Mouse (Mus musculus): ENCODE measurements around the gene Esrrg.

Esrrg gene

DNA sequence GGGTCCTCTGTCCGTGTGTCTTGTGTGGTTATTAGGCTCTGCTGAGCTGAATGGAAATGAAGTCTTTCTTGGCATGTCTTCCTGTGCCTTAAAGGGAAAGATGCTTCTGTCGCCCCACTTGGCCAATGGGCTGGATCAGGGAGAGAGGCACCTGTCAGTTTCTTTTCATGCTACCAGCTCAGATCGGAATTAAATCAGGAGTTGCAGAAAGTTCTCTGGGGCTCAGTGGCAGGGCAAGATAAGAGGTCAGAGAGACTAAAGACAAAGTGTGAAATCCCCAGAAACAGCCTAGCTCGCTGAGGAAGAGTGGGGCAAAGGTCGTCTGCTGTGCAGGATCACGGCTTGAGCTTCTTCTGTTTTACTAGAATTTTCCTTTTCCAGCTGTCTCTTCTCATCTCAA lies 97.5 kb downstream of the Esrrg start:
- DNase-seq (ENCODE audit: inconsistent ontology term): no peak

DNA sequence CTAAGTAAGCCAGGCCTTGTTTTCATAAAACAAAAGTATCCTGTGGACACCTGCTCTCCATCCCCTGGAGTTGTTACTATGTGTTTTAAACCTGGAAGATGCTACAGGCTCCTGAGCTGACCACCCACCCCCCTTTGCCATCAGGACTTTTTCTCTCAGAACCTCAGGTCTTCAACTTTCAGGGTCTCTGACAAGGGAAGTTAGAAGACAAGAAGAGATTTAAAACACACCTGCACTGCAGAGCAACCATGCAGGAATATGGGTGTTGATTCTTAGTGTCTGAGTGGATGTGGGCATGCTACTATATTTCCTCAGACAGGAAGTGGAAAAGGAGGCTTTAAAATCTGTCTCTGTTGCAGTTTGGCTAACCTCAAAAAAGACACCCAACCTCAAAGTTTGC lies 98.6 kb downstream of the Esrrg start:
- DNase-seq (ENCODE audit: inconsistent ontology term): no peak

DNA sequence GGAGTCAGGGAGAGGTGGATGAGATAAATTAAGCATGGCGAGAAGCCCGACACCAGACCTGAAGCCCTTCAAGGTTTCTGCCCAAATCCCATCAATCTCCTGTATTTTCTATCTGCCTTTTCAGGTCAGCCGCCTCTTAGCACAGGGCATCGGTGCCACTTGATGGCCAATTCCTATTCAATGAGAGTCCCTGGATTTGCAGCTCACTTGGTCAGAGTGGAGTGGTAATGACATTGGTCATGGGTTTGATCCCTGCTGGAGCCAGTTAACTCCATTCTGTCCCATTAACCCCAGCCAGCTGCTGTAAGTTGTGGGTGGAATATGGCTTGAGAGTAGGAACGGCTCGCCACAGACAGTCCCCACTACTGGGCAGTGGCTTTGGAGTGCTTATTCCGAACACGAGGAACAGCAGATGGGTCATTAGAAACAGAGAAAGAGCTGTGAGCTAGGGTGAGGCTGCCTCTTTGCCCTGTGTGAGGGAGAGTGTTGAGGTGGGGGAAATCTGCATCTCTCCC lies 101.9 kb downstream of the Esrrg start:
- no peak for DNase-seq (ENCODE audit: inconsistent ontology term)

DNA sequence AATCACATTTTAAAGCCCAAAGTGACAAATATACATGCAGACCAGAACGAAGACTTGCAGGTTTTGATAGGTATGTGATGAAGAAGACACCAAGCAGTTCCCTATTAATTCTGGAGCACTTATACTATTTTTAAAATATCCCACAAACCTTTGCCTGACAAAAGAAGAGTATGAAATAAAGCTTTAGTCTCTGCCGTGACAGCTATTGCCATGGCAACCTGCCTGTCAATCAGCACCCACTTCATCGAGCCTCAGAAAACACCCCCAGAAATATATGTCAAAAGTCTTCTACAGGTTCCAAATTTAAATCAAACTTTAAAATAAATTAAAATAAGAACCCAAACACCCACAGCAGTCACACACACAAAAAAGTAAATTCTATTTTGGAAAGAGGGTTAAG lies 112.4 kb downstream of the Esrrg start:
- DNase-seq (ENCODE audit: inconsistent ontology term): no peak

DNA sequence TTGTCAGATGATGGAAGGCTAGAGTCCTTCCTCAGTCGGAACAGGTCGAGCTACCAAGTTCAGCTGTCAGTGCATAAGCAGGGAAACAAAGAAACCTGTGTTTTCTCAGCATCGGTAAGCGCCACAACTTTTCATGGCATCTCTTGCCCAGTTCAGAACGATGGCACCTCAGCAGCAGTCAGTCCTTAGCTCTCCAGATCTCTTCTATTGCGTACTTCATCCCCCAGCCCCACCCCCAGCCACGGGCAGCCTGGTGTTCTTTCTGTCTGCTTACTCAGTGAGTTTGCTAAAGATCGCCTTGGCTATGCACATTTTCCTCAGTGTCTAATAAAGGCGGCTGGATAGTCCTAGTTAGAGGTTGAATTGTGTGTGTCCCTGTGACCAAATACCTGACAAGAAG lies 113.4 kb downstream of the Esrrg start:
- no peak for DNase-seq (ENCODE audit: inconsistent ontology term)

DNA sequence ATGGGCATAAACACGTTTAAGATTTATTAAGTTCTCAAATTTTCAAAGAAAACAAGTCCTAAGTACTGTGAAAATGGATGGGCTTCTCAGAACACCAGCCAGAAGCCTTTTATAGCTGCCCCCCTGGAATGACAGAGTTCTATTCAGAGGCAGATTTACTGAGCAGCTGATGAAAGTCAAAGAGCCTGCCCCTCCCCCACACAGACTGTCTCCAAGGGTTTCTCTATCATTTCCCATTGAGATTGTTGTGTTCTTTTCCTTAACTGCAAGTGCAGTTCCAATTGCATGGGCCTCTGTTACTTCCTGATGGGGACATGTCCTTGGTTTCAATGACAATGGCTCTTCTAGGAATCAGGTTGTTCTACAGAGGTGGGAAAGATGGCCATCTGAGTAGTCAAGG lies 116.1 kb downstream of the Esrrg start:
- DNase-seq (ENCODE audit: inconsistent ontology term): no peak

DNA sequence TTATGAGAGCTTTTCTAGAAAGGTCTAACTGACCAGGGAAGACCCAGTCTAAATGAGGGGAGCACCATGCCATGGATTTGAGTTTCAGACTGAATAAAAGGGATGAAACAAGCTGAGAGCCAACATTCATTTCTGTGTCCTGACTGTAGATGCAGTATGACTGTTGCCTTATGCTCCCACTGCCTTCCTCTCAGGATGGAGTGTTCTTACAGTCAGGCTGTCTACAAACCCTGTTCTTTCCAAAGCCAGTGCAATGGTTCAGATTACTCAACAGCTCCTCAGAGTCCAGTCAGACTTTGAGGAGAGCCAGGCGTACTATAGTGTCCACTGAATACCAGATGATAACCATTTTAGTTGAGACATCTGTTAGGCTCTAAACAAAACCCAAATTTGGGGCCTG lies 116.8 kb downstream of the Esrrg start:
- no peak for DNase-seq (ENCODE audit: inconsistent ontology term)

DNA sequence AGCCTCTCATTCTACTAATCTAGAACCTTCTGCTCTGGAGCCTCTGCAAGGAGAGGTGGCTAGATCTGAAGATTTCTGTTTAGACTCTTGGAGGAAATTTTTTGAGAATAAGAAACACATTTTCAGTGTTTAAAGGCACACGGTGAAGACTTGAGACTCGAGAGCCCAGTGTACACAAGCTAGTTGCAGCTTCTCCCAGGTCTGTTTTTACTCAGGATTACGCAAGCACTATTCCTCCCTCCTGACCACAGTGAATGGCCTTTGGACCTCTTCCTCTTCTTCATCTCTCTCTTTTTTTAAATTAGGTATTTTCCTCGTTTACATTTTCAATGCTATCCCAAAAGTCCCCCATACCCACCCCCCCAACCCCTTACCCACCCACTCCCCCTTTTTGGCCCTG lies 122.6 kb downstream of the Esrrg start:
- no peak for DNase-seq (ENCODE audit: inconsistent ontology term)

DNA sequence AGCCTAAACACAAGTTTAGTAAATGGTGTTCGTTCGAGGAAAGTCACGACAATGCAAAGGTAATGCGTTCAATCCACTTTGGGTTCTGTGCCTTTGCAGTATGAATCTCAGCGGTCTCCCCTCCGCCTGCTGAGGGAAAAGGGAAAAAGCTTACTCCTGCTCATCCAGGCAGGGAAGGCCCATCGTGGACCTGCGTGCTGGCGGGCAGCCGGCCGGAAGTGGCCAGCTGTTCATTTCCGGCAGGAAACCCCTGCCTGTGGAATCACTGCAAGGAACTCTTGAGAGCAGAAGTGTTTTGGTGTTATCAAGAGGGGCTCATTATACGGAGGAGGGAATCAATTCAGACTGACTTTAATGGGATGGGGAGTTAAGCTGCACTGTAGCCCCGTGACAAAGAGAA lies 127.9 kb downstream of the Esrrg start:
- DNase-seq (ENCODE audit: inconsistent ontology term): no peak

DNA sequence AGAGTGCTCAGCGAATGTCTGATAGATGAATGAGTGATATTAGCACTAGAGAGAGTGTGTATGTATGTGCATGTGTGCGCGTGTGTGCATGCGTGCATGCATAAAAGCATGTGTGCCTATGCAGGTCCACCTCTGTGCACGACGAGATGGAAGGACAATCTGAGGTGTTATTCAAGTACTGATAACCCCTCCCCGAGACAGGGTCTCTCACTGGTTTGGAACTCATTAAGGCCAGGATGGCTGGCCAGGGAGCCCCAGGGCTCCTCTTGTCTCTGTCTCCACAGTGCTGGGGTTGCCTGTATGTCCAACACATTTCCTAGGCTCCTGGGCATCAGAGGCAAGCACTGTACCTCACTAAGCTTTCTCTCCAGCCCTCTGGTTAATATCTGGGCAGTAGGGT lies 128.7 kb downstream of the Esrrg start:
- DNase-seq (ENCODE audit: inconsistent ontology term): no peak

DNA sequence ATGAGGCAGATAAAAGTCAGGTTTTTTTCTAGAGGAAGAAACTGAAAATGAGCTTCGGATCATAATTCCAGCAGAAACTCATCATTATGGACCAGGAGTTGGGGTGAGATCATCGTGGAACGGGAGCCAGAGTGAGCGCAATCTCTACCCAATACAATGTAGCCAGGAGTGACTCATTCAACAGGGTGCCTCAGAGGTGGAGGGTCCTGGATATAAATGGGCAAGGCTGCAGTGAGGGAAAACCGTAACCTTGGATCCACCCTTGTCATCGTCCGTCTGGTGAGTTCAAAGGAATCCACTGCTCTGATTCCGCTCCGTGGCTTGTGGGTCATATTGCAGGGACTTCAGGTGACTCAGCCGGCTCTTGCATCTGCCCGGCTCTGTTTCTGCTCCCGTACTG lies 131.9 kb downstream of the Esrrg start:
- DNase-seq (ENCODE audit: inconsistent ontology term): peak; percentile 20

DNA sequence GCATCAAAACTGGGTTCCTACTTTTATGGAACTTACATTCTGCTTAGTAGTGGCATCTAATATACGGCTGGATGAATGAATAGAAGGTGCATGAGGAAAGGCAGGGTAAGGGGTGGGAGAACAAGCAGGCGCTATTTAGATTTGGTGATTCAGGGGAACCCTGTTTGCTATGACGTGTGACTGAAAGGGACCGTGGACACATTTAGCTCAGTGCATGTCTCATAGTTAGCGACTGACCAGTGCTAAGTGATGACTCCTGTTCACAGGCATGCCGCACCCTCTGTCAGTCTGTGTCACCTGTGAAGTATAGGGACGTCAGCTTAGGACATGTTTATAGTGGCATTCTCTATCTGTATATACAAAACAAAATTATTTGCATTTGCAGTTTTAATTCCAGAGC lies 132.7 kb downstream of the Esrrg start:
- DNase-seq (ENCODE audit: inconsistent ontology term): no peak

DNA sequence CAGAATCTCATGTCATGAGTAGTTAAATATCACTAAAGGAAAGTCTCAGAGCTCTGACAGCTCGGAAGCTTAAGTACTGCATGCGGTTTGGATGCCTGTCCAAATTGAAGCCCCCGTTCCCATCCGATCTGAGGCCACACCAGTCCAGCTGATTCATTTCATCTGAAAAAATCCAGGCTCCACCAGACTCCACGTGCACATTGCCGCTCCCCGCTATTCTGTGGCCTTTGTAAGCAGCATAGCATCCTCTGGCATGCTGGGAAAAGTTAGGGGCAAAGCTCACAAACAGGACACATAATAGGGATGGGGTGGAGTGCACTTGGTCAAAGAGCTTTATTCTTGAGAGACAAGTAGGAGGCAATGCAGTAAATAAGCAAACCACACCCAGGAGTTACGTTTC lies 133.5 kb downstream of the Esrrg start:
- DNase-seq (ENCODE audit: inconsistent ontology term): no peak

DNA sequence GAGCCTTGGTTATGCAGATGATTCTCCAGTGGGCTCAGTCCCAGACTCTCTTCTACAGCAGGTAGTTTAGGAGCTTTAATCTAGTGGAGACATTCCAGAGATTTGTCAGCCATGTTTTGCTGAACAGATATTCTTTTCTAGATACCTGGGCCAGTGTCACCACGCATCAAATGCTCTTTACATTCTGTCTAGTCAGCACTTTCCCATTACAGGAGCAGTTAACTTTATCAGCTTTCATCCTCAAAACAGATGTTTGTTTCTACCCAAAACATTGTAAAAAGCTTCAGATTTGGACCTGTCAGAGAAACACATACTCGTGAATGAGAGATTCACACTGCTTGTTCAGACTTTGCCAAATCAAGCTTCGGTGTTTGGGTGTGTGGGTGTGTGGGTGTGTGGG lies 140.7 kb downstream of the Esrrg start:
- no peak for DNase-seq (ENCODE audit: inconsistent ontology term)

DNA sequence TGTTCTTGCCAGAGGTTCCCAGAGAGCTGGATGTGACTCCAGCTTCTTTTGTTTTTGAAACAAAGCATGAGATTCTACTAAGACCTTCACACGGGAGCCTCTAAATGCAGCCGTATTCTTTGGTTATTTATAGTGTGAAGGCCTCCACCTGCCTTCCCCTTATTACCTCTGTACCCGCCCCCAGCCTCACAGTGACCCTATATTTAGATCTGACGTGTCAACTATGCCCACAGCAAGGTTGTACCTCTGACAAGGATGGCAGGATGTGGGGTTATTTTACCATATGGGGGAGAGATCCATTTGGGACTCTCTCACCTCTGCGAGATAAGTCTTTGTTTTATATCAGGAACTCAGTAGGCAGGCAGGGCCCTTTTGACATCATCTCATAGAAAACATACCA lies 141.3 kb downstream of the Esrrg start:
- no peak for DNase-seq (ENCODE audit: inconsistent ontology term)

DNA sequence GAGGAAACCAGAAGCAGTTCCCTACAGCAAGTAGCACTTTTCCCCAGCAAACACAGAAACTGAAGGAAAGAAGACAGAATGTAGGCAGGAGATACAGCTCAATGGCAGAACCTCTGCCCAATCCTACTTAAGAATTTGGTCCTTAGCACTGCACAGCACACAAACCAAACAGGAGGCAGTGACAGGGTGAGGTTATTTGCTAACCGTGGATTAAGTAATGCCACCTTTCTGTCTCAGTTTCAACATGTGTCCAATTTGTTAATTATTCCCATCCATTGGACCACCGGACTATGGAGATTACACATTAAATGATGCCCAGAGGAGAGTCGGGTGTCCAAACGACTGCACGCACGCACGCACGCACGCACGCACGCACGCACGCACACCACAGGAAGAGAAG lies 146.9 kb downstream of the Esrrg start:
- DNase-seq (ENCODE audit: inconsistent ontology term): no peak

DNA sequence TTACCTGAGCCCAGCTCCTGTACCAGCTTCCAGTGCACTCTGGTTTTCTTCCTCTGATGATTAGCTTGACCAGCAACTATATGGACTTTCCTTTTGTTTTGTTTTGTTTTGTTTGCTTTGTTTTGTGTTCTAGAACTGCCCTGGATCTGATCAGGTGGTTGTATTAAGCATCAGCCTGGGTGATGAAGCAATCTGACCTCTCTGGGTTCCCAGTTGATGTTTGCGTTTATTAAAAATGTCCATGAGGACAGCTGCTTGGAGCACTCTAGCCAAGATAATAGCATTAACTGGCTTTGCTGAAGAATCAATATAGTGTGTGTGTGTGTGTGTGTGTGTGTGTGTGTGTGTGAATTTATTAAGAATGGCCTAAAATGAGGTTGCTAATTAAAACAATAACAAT lies 149.4 kb downstream of the Esrrg start:
- no peak for DNase-seq (ENCODE audit: inconsistent ontology term)

DNA sequence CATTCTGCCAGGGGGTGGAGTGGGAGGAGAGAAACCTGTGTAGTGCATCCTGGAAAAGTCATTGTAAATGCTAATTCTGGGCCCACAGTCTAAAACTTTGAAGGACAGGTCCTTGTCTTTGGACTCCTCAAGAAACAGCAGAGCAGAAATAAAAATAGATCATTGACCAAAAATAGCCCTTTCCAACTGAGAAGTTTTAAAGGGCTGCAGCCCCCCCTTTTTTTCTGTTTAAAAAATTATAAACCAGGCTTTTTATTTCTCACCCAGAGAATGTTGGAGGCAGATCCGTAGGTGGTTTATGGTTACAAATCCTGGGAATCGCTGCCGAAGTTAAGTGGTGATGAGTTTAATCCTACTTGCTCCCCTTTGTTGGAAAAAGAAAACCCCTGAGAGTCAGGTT lies 150.0 kb downstream of the Esrrg start:
- DNase-seq (ENCODE audit: inconsistent ontology term): no peak

DNA sequence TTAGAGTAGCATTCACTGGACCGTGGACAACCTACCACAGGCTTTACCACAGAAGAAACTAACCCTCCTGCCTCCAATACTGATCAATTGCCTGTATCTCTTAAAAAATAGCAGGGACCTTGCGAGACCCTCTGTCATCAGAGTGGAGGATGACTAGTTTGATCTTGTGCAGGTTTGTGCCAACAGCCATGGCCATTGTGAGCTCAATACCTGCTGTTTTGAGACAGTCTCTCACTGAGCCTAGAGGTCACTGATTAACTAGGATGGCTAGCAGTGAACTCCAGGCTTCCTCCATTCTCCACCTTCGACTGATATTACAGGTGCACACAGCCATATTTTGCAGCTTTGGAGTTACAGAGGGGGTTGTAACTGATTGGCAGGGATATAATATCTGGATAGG lies 150.9 kb downstream of the Esrrg start:
- DNase-seq (ENCODE audit: inconsistent ontology term): no peak

DNA sequence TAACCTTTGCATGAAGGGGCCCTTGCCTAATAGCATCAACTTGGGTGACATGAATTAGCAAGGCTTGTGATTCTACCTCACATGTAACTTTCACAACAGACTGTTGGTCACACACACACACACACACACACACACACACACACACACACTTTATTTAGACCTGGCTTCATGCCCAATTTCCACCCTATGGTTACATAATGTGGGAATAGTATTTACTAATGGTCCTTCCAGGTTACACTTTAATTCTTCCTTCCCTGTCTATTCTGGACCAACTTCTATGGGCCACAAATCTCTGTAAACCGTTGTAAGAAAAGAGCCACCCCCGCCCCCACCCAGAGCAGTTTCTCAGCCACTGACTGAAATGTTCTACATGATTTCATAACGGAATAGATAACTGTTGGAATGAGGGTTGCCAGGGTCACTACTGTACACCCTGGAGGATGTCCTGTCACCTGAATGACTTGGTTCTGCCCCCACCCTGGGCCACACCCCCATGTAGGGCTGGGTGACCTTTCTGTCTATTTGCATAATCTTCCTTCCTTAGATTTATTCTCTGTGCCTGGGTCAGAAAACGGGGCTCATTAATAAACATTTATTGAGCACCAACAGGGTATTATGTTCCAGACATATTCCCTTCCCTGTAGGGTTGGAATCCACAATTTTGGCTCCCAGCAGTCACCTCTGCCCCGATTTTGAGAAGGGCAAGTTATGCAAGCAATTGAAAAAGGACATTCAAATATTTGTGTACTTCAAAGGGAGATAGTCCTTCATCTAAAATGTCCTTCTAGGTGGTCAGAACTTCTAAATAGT lies 154.3 kb downstream of the Esrrg start:
- no peak for DNase-seq (ENCODE audit: inconsistent ontology term)

DNA sequence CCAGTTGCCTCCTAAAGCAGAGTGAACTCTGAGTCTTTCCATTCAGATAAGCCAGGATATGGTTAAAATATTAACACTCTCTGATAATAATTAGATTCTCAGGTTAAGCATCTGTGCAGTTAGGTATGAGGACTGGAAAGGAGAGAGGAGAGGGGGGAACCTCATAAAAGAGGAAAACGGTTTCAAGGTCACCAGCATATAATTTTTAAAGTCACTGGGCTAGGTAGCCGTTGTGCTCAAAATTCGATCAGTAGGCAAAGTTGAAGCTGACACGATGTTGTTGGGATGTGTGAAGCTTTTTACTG lies 154.8 kb downstream of the Esrrg start:
- DNase-seq (ENCODE audit: inconsistent ontology term): peak; percentile 12

DNA sequence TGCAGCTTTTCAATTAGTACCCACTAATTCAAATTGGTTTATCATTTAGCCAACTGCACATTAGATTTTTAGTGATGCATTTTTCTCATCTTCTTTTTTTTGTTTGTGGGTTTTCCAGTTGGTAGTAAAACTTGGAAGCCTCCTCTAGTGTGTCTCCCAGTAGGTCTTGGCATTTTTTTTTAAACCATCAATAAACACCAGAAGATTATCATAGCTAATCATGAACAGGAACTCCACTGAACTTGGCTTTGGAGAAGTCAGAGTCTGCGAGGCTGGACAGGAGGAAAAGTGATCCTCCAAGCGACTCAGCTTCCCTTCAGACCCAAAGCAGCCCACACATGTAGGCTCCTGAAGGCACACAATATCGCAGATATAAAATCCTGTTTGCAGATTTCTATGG lies 155.2 kb downstream of the Esrrg start:
- DNase-seq (ENCODE audit: inconsistent ontology term): no peak

DNA sequence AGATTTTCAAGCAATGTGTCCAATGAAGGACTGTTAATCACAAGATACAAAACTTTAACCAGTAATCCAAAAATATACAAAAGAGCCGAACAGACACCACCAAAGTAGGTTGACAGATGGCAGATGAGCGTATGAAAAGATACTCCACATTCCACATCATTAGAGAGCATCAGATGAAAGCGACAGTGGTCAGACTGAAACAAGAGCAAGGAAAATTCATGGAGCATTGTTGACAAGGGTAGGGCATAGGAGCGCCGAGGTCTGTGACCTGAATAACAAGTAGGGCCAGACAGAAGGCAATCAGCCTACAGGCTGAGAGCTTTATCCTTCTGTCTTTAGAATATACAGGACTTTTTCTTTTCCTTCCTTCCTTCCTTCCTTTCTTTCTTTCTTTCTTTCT lies 157.0 kb downstream of the Esrrg start:
- DNase-seq (ENCODE audit: inconsistent ontology term): peak; percentile 70

DNA sequence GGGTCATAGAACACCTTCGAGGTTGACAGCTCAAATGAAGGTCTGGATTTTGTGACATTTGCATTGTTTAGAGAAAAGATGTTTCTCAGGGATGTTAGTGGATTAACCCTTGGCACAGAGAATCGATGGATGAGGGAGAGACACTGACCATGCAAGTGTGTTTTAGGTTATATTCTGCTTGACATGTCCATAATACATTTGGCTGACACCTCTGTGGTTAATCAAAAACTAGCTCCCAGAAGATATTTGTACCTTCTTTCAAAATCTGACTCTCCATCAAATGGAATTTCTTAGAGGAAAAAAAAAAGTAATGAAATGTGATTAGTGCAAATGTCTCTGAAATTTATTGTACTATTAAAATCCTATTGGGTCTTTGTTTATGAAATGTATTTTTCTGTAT lies 158.8 kb downstream of the Esrrg start:
- DNase-seq (ENCODE audit: inconsistent ontology term): no peak

All from Muller cell, postnatal 12 days (primary cell).